Mouse (Mus musculus): ENCODE data around the gene Pcbp3.

- TF ChIP-seq CHD2 (IDR thresholded peaks at IDR 0.05; ENCODE audit: low read length) = no peak
- TF ChIP-seq CTCF (conservative IDR thresholded peaks at IDR 0.05 in 1 of 2, IDR thresholded peaks at IDR 0.05 in 1 of 2; ENCODE audit: low read depth in 2 of 2, low read length in 2 of 2) = no peak
- TF ChIP-seq TCF12 (IDR thresholded peaks at IDR 0.05; ENCODE audit: low read depth, low read length) = no peak
- no peak for TF ChIP-seq RCOR1 (conservative IDR thresholded peaks at IDR 0.05; ENCODE audit: low read depth, low read length)
- TF ChIP-seq EP300 (IDR thresholded peaks at IDR 0.05; ENCODE audit: low read length) = no peak
- TF ChIP-seq MEF2A (IDR thresholded peaks at IDR 0.05; ENCODE audit: borderline replicate concordance, low read depth, low read length) = no peak
- no peak for TF ChIP-seq POLR2A (IDR thresholded peaks at IDR 0.05; ENCODE audit: low read depth, low read length)
- TF ChIP-seq ZNF384 (IDR thresholded peaks at IDR 0.05; ENCODE audit: low read depth, low read length) = no peak
- TF ChIP-seq ZMIZ1 (IDR thresholded peaks at IDR 0.05; ENCODE audit: low read depth, low read length) = no peak
- TF ChIP-seq ZC3H11A (IDR thresholded peaks at IDR 0.05; ENCODE audit: low read depth, low read length) = no peak
- TF ChIP-seq SIN3A (IDR thresholded peaks at IDR 0.05; ENCODE audit: low read length) = no peak
- no peak for TF ChIP-seq USF1 (IDR thresholded peaks at IDR 0.05; ENCODE audit: low read depth, low read length)
Measured at GRCm38 (mm10) chr10:76736764-76737163, 224.9 kb downstream of the Pcbp3 start.

Data from CH12.LX (cell line).